Mouse (Mus musculus) hindbrain, embryonic 15.5 days (tissue): Measurements from ENCODE around the gene Ercc4. TPM values are rescaled to one million over a fixed set of nuclear protein-coding genes. Genes with fewer than 3 reads are reported as not detected.
A peak's percentile ranks its signal among the peaks of the same experiment; 100 is the strongest.

Experiments used
- ATAC-seq: fragments of 200-750 bp; cut with Nextera tagmentation; 2 replicates; pipeline ENCODE4 v1.8.0; 2017; ENCODE audit warnings: low read depth, moderate number of reproducible peaks, moderate TSS enrichment; ENCODE audit not compliant: low FRiP score
- H3K27ac ChIP-seq: fragments of 300-500 bp; sonication (generic); replicated peaks from 2 replicates; pipeline ENCODE4 v1.5.1; 2015; ENCODE audit warnings: mild to moderate bottlenecking, inconsistent platforms
- H3K27me3 ChIP-seq: fragments of 300-500 bp; sonication (generic); 2 replicates; pipeline ENCODE4 v1.6.1; 2015; ENCODE audit warnings: control low read depth, inconsistent platforms
- H3K36me3 ChIP-seq: fragments of 300-500 bp; sonication (generic); 2 replicates; pipeline ENCODE4 v1.6.1; 2015; ENCODE audit warnings: control low read depth, inconsistent platforms
- H3K4me1 ChIP-seq: fragments of 300-500 bp; sonication (generic); replicated peaks from 2 replicates; pipeline ENCODE4 v1.6.1; 2015; ENCODE audit warnings: control low read depth, inconsistent platforms
- H3K4me2 ChIP-seq: fragments of 300-500 bp; sonication (generic); 2 replicates; pipeline ENCODE4 v1.6.1; 2015; ENCODE audit warnings: moderate library complexity, mild to moderate bottlenecking, inconsistent platforms
- H3K4me3 ChIP-seq: fragments of 300-500 bp; sonication (generic); 2 replicates; pipeline ENCODE4 v1.5.1; 2015; ENCODE audit warnings: mild to moderate bottlenecking, inconsistent platforms
- H3K9ac ChIP-seq: fragments of 300-500 bp; sonication (generic); 2 replicates; pipeline ENCODE4 v1.6.1; 2015; ENCODE audit warnings: inconsistent platforms
- H3K9me3 ChIP-seq: fragments of 300-500 bp; sonication (generic); 2 replicates; pipeline ENCODE4 v1.6.1; 2016; ENCODE audit warnings: control low read depth, inconsistent platforms
- WGBS: fragments of 180-500 bp; shearing (Covaris S2); methylation state at CpG from one replicate; pipeline ENCODE4 v1.1.7; 2015; 5-methylcytosine and 5-hydroxymethylcytosine counted together
- polyA plus RNA-seq: library from polyadenylated mRNA; unstranded; fragments of >200 nt; fragmentation: Nextera tagmentation; extraction: Ambion mirVana; gene quantifications from 2 replicates; pipeline ENCODE4 v1.2.1, GENCODE M21; 2015

Gene Ercc4
- polyA plus RNA-seq, 1 experiment from 2014 or later = 17.8 TPM

DNA sequence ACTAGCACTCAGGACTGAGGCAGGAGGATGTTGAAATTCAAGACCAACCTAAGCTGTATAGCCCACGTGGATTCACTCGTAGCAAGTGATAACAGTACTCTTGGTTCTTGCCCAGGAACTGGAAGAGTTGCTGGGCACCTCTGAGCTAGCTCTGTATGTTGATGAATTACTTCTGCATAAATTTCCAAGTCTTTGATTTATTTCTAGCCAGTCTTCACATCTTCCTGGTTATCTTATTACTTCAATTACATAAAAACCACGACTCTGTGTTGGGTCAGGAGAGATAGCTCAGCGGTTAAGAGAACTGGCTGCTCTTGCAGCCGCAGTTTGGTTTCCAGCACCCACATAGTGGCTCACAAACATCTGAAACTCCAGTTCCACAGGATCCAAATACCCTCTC lies 43.0 kb downstream of the Ercc4 start:
- H3K27me3 ChIP-seq = no peaks in the 10 kb centered on the region
- H3K27ac ChIP-seq = no peak overlapping the region
- H3K9me3 ChIP-seq = no peaks in the 10 kb centered on the region
- ATAC-seq = no peak
- no peak overlapping the region for H3K4me2 ChIP-seq
- 87% methylated on average over 5 of the region's 5 CpGs for WGBS
- no peak overlapping the region for H3K9ac ChIP-seq
- H3K36me3 ChIP-seq = peaks cover 17% of the 10 kb centered on the region
- no peaks in the 10 kb centered on the region for H3K4me1 ChIP-seq
- H3K4me3 ChIP-seq = no peak overlapping the region

DNA sequence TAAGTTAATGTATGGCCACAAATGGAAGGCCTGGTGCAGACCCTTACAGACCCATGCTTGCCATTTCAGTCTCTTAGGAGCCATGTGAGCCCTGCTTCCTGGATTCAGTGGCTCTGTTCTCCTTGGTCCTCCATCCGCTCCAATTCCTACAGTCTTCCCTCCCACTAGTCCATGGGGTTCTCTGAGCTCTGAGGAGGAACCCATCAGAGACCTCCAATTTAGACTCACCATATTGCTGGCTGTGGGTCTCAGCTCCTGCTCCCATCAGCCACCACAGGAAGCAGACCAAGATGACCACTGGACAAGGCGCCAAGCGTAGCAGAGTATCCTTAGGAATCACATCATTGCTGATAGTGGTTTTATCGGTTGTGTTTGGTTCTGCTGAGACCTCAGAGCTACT lies 43.7 kb downstream of the Ercc4 start:
- H3K4me1 ChIP-seq = no peaks in the 10 kb centered on the region
- H3K9me3 ChIP-seq = no peaks in the 10 kb centered on the region
- no peak for ATAC-seq
- H3K36me3 ChIP-seq = peaks cover 17% of the 10 kb centered on the region
- no peak overlapping the region for H3K4me2 ChIP-seq
- 94% methylated on average over 4 of the region's 4 CpGs for WGBS
- H3K27ac ChIP-seq = no peak overlapping the region
- no peaks in the 10 kb centered on the region for H3K27me3 ChIP-seq
- no peak overlapping the region for H3K9ac ChIP-seq
- no peak overlapping the region for H3K4me3 ChIP-seq

GRCm38 (mm10) chr16:13154352-13154751 lies 44.9 kb downstream of the Ercc4 start:
- H3K27me3 ChIP-seq = no peaks in the 10 kb centered on the region
- no peak overlapping the region for H3K27ac ChIP-seq
- H3K4me2 ChIP-seq = no peak overlapping the region
- no peaks in the 10 kb centered on the region for H3K9me3 ChIP-seq
- peaks cover 8% of the 10 kb centered on the region for H3K36me3 ChIP-seq
- no peak overlapping the region for H3K9ac ChIP-seq
- H3K4me3 ChIP-seq = no peak overlapping the region
- no peak for ATAC-seq
- peaks cover 6% of the 10 kb centered on the region for H3K4me1 ChIP-seq

DNA sequence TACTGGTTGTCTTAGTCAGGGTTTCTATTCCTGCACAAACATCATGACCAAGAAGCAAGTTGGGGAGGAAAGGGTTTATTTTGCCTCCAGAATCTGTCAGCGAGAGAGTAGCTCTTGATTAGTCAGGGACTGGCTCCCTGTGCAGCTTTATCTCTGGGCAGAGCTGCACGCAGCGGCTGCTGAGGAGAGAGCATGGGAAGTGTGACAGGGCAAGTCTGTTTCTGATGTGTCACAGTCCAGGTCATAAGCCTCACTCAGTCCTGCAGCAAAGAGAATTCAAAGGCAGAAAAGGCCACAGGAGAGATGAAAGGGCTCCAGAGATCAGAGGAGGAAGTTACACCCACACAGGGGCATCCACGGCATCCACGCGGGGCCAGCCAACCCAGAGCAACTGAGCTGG lies 47.8 kb downstream of the Ercc4 start:
- no peak for ATAC-seq
- Histone ChIP-seq H3K4me3 (no peak overlapping the region), H3K27ac (no peak overlapping the region), H3K36me3 (no peaks in the 10 kb centered on the region), H3K9ac (no peak overlapping the region), H3K4me1 (peaks cover 14% of the 10 kb centered on the region), H3K4me2 (no peak overlapping the region), H3K9me3 (no peaks in the 10 kb centered on the region), H3K27me3 (no peaks in the 10 kb centered on the region)
- WGBS = 34% methylated on average over 6 of the region's 6 CpGs

DNA sequence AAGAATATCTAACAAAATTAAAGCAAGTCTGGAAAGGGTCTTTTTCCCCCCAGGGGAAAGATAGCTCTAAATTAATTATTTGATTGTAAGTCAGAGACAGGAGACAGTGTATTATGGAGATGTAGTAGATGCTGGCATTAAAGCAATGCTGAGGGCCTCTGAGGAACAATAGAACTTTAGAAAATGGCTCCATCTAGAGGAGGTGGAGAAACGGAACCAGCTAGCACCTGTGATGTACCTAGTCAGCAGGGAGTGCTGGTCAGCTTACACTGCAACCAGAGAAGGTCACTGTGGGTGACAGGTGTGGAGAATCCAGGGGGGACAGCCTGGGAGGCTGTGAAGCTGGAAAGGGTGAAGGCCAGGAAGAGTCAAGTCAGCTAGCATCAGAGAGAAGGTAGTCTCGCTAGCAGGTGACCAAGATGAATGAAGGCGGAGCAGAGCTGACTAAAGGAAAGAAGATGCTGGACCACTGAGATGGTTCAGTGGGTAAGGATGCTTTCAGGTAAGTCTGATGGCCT lies 48.7 kb downstream of the Ercc4 start:
- ATAC-seq = no peak
- Histone ChIP-seq H3K4me2 (no peak overlapping the region), H3K27ac (peak overlapping the region; percentile 61; the same call in 1 of the 2 replicates), H3K27me3 (no peaks in the 10 kb centered on the region), H3K9me3 (no peaks in the 10 kb centered on the region), H3K4me3 (no peak overlapping the region), H3K9ac (no peak overlapping the region), H3K4me1 (peaks cover 14% of the 10 kb centered on the region), H3K36me3 (no peaks in the 10 kb centered on the region)
- WGBS = 65% methylated on average over 3 of the region's 3 CpGs

GRCm38 (mm10) chr16:13158906-13159889 lies 49.7 kb downstream of the Ercc4 start:
- Histone ChIP-seq H3K4me3 (no peak overlapping the region), H3K27me3 (no peaks in the 10 kb centered on the region), H3K9ac (no peak overlapping the region), H3K9me3 (no peaks in the 10 kb centered on the region), H3K4me2 (peak overlapping the region; percentile 67), H3K27ac (peak overlapping the region; percentile 61), H3K36me3 (no peaks in the 10 kb centered on the region), H3K4me1 (peaks cover 14% of the 10 kb centered on the region)
- peak; percentile 64; the same call in 1 of the 2 replicates for ATAC-seq
- 34% methylated on average over 13 of the region's 13 CpGs for WGBS

- 5% methylated on average over 29 of the region's 29 CpGs for WGBS
- Histone ChIP-seq H3K4me1 (peaks cover 14% of the 10 kb centered on the region), H3K9ac (peak overlapping the region; percentile 38; the same call in 1 of the 2 replicates), H3K36me3 (no peaks in the 10 kb centered on the region), H3K27me3 (no peaks in the 10 kb centered on the region), H3K9me3 (no peaks in the 10 kb centered on the region), H3K4me2 (peak overlapping the region; percentile 67), H3K4me3 (peak overlapping the region; percentile 39), H3K27ac (peak overlapping the region; percentile 56; the same call in 1 of the 2 replicates)
- peak; percentile 96 for ATAC-seq
Measured at GRCm38 (mm10) chr16:13159927-13160644, 50.6 kb downstream of the Ercc4 start.

- Histone ChIP-seq H3K27ac (no peak overlapping the region), H3K9me3 (no peaks in the 10 kb centered on the region), H3K27me3 (no peaks in the 10 kb centered on the region), H3K9ac (no peak overlapping the region), H3K4me3 (no peak overlapping the region), H3K36me3 (no peaks in the 10 kb centered on the region), H3K4me2 (no peak overlapping the region), H3K4me1 (peaks cover 14% of the 10 kb centered on the region)
- ATAC-seq = no peak
- WGBS = 80% methylated on average over 5 of the region's 5 CpGs
Measured at GRCm38 (mm10) chr16:13161516-13161915, 52.0 kb downstream of the Ercc4 start.

GRCm38 (mm10) chr16:13167731-13168130 lies 58.2 kb downstream of the Ercc4 start:
- Histone ChIP-seq H3K9ac (no peak overlapping the region), H3K4me2 (no peak overlapping the region), H3K36me3 (no peaks in the 10 kb centered on the region), H3K27ac (no peak overlapping the region), H3K27me3 (no peaks in the 10 kb centered on the region), H3K4me3 (no peak overlapping the region), H3K9me3 (no peaks in the 10 kb centered on the region), H3K4me1 (no peaks in the 10 kb centered on the region)
- ATAC-seq = no peak
- WGBS = 82% methylated on average over 3 of the region's 3 CpGs

GRCm38 (mm10) chr16:13173055-13173742 lies 63.7 kb downstream of the Ercc4 start:
- no peaks in the 10 kb centered on the region for H3K27me3 ChIP-seq
- H3K4me3 ChIP-seq = no peak overlapping the region
- no peak overlapping the region for H3K27ac ChIP-seq
- no peak for ATAC-seq
- no peaks in the 10 kb centered on the region for H3K36me3 ChIP-seq
- H3K4me1 ChIP-seq = no peaks in the 10 kb centered on the region
- H3K9me3 ChIP-seq = no peaks in the 10 kb centered on the region
- H3K4me2 ChIP-seq = no peak overlapping the region
- H3K9ac ChIP-seq = no peak overlapping the region
- 96% methylated on average over 5 of the region's 5 CpGs for WGBS

DNA sequence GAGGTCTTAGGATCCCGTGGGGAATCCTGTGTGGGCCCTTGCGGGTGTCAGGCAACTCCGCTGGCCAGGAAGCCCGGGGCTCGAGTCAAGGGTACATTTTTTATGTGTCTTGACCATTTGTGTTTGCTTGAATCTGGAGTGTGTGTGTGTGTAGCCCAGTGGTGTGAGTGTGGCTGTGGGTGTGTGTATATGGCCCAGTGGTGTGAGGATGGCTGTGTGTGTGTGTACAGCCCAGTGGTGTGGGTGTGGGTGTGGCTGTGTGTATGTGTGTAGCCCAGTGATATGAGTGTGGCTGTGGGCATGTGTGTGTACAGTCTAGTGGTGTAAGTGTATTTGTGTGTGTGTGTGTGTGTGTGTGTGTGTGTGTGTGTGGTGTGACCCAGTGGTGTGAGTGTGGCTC lies 73.0 kb downstream of the Ercc4 start:
- H3K4me2 ChIP-seq = no peak overlapping the region

More for the DNA sequence above, 73.0 kb downstream of the Ercc4 start:
- no peaks in the 10 kb centered on the region for H3K27me3 ChIP-seq
- H3K4me3 ChIP-seq = no peak overlapping the region
- H3K27ac ChIP-seq = no peak overlapping the region
- no peaks in the 10 kb centered on the region for H3K4me1 ChIP-seq
- 0 out of 2 replicates have a peak, but pooled peaks cover 3% of the 10 kb centered on the region for H3K9me3 ChIP-seq
- H3K9ac ChIP-seq = no peak overlapping the region
- no peaks in the 10 kb centered on the region for H3K36me3 ChIP-seq
- ATAC-seq = no peak
- 96% methylated on average over 5 of the region's 5 CpGs for WGBS
